Mouse (Mus musculus) hindlimb bud, embryonic 11.5 days (tissue): ENCODE data around the gene Fbxw4.
A peak's percentile ranks its signal among the peaks of the same experiment; 100 is the strongest.
"Not testable (repeated sequence)": the region's sequence is repeated elsewhere in the genome, so short reads cannot be mapped to it uniquely, and the experiment has no call there.

Source experiments
- DNase-seq: peaks from one replicate; pipeline ENCODE4 v3.0.0-alpha.2; 2012; ENCODE audit warnings: low read depth, low spot score; ENCODE audit errors: extremely low spot score

The Fbxw4 gene

GRCm38 (mm10) chr19:45656810-45657595, 3.1 kb downstream of the Fbxw4 start:
- DNase-seq, result no peak

GRCm38 (mm10) chr19:45655870-45656269, 4.2 kb downstream of the Fbxw4 start:
- no peak for DNase-seq

- DNase-seq, result no peak
Measured at GRCm38 (mm10) chr19:45653986-45654385, 6.1 kb downstream of the Fbxw4 start.

GRCm38 (mm10) chr19:45652286-45652988, 7.7 kb downstream of the Fbxw4 start:
- no peak for DNase-seq

GRCm38 (mm10) chr19:45651524-45651923, 8.6 kb downstream of the Fbxw4 start:
- DNase-seq, result no peak

GRCm38 (mm10) chr19:45649776-45650175, 10.3 kb downstream of the Fbxw4 start:
- DNase-seq, result no peak

- DNase-seq, result not testable (repeated sequence)
Measured at GRCm38 (mm10) chr19:45648469-45648868, 11.6 kb downstream of the Fbxw4 start.

GRCm38 (mm10) chr19:45646866-45647265, 13.2 kb downstream of the Fbxw4 start:
- DNase-seq, result no peak

GRCm38 (mm10) chr19:45640691-45641090, 19.4 kb downstream of the Fbxw4 start:
- no peak for DNase-seq

- DNase-seq, result no peak
Measured at GRCm38 (mm10) chr19:45635960-45636359, 24.2 kb downstream of the Fbxw4 start.

- DNase-seq, result no peak
Measured at GRCm38 (mm10) chr19:45631584-45631983, 28.5 kb downstream of the Fbxw4 start.

GRCm38 (mm10) chr19:45630953-45631352, 29.2 kb downstream of the Fbxw4 start:
- no peak for DNase-seq

- DNase-seq, result no peak
Measured at GRCm38 (mm10) chr19:45629219-45629618, 30.9 kb downstream of the Fbxw4 start.

- DNase-seq, result peak; percentile 50
Measured at GRCm38 (mm10) chr19:45628649-45629048, 31.5 kb downstream of the Fbxw4 start.

GRCm38 (mm10) chr19:45627036-45627435, 33.1 kb downstream of the Fbxw4 start:
- no peak for DNase-seq

- no peak for DNase-seq
Measured at GRCm38 (mm10) chr19:45623710-45624109, 36.4 kb downstream of the Fbxw4 start.

GRCm38 (mm10) chr19:45622144-45622543, 38.0 kb downstream of the Fbxw4 start:
- DNase-seq, result no peak

GRCm38 (mm10) chr19:45621061-45621460, 39.1 kb downstream of the Fbxw4 start:
- no peak for DNase-seq

GRCm38 (mm10) chr19:45619744-45620501, 40.2 kb downstream of the Fbxw4 start:
- DNase-seq, result no peak

- DNase-seq, result no peak
Measured at GRCm38 (mm10) chr19:45618184-45618583, 41.9 kb downstream of the Fbxw4 start.

- no peak for DNase-seq
Measured at GRCm38 (mm10) chr19:45616735-45617134, 43.4 kb downstream of the Fbxw4 start.

GRCm38 (mm10) chr19:45616214-45616518, 43.9 kb downstream of the Fbxw4 start:
- no peak for DNase-seq
